Mouse (Mus musculus): Measurements from ENCODE around the gene Ankdd1a.

DNA sequence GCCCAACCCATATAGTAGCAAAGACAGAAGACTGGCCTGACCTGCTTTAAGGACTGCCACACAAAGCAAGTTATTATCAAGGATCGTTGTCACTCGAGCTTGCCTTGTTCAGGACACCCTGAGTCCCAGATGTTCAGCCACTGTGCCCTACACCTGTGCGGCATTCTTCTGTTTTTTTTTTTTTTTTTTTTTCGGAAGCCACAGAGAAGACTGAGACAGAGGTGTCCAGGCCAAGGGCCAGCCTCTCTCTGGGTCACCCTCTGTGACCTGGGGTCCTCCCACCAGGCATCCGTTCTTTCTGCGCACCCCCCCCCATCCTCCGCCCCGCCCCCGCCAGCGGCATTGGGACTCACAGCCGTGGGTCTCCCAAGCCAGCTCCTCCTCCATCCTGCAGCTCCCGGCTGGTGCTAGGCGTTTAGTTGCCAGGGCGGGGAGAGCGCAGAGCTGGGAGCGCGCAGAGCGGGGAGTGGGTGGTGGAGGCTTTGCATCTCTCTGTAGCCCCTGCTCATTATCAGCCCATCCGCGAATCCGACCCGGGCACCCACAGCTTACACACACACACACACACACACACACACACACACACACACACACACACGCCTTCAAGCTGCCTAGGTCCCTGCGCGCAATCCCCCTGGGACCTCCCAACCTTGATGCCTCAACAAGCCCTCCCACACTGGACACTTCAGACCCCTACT, at the start of gene Ankdd1a:
- TF ChIP-seq CTCF (IDR thresholded peaks at IDR 0.05; ENCODE audit: insufficient read depth, low read depth, low read length) (no peak), POLR2A (IDR thresholded peaks at IDR 0.05; ENCODE audit: insufficient read depth, low read depth, low read length) (no peak)
